Mouse (Mus musculus) MEL (cell line): Measurements from ENCODE around the gene D11Wsu47e.

Source experiments
- KAT2A ChIP-seq: conservative IDR thresholded peaks from 2 replicates; pipeline ENCODE4 v1.6.1; 2012; ENCODE audit warnings: low read depth, low read length, improper control_type of control experiment, inconsistent platforms
- MYC ChIP-seq: IDR thresholded peaks from 2 replicates; pipeline ENCODE4 v1.6.1; 2011; ENCODE audit warnings: low read depth, mild to moderate bottlenecking, low read length, improper control_type of control experiment, moderate library complexity
- NRF1 ChIP-seq: IDR thresholded peaks from 2 replicates; pipeline ENCODE4 v1.6.1; 2014; ENCODE audit warnings: low read depth, mild to moderate bottlenecking, inconsistent platforms, low read length, improper control_type of control experiment, moderate library complexity; ENCODE audit not compliant: poor library complexity, insufficient read depth, severe bottlenecking
- ZC3H11A ChIP-seq: IDR thresholded peaks from 2 replicates; pipeline ENCODE4 v1.6.1; 2012; ENCODE audit warnings: low read depth, mild to moderate bottlenecking, inconsistent platforms, low read length, improper control_type of control experiment
- ZNF384 ChIP-seq: IDR thresholded peaks from 2 replicates; pipeline ENCODE4 v1.6.1; 2012; ENCODE audit warnings: low read depth, mild to moderate bottlenecking, inconsistent platforms, low read length, improper control_type of control experiment

GRCm38 (mm10) chr11:113739213-113739612 lies 55.0 kb downstream of the D11Wsu47e start:
- no peak for TF ChIP-seq MYC
- no peak for TF ChIP-seq NRF1
- TF ChIP-seq KAT2A = no peak
- TF ChIP-seq ZNF384 = no peak
- TF ChIP-seq ZC3H11A = no peak
